Mouse (Mus musculus) neural tube, embryonic 10.5 days (tissue): ENCODE measurements at regions not wholly inside any gene's neighbourhood (a gene's known extent, or its start where the extent isn't known, plus 50 kb on each side); places are given as distances from the start of the nearest gene placed in this dataset.

Source experiments
- DNase-seq: peaks from one replicate; pipeline ENCODE4 v3.0.0-alpha.2; 2017; ENCODE audit warnings: low spot score; ENCODE audit errors: extremely low spot score

- DNase-seq: no peak
Measured at GRCm38 (mm10) chr12:107825921-107826320, 177.5 kb downstream of the Bcl11b start.

GRCm38 (mm10) chr12:107831400-107832128 lies 171.8 kb downstream of the Bcl11b start:
- DNase-seq: peak; percentile 31

GRCm38 (mm10) chr12:107833001-107833400 lies 170.4 kb downstream of the Bcl11b start:
- DNase-seq: no peak

- DNase-seq: no peak
Measured at GRCm38 (mm10) chr12:107834512-107834911, 168.9 kb downstream of the Bcl11b start.

GRCm38 (mm10) chr12:107837741-107838140 lies 165.7 kb downstream of the Bcl11b start:
- no peak for DNase-seq

- no peak for DNase-seq
Measured at GRCm38 (mm10) chr12:107844631-107845030, 158.8 kb downstream of the Bcl11b start.

GRCm38 (mm10) chr12:107850591-107850990 lies 152.8 kb downstream of the Bcl11b start:
- DNase-seq: no peak

- no peak for DNase-seq
Measured at GRCm38 (mm10) chr12:107852921-107853320, 150.5 kb downstream of the Bcl11b start.

- DNase-seq: no peak
Measured at GRCm38 (mm10) chr12:107855547-107855946, 147.9 kb downstream of the Bcl11b start.

GRCm38 (mm10) chr12:107856421-107857043 lies 146.9 kb downstream of the Bcl11b start:
- DNase-seq: no peak

- DNase-seq: no peak
Measured at GRCm38 (mm10) chr12:107858536-107859280, 144.7 kb downstream of the Bcl11b start.

GRCm38 (mm10) chr12:107859750-107860149 lies 143.7 kb downstream of the Bcl11b start:
- no peak for DNase-seq

GRCm38 (mm10) chr12:107860358-107860757 lies 143.0 kb downstream of the Bcl11b start:
- DNase-seq: no peak
